Mouse (Mus musculus) hindlimb bud, embryonic 11.5 days (tissue): ENCODE measurements at regions not wholly inside any gene's neighbourhood (a gene's known extent, or its start where the extent isn't known, plus 50 kb on each side); places are given as distances from the start of the nearest gene placed in this dataset.

Source experiments
- DNase-seq: peaks from one replicate; pipeline ENCODE4 v3.0.0-alpha.2; 2012; ENCODE audit warnings: low read depth, low spot score; ENCODE audit errors: extremely low spot score

GRCm38 (mm10) chr13:97705926-97706325 lies 54.5 kb downstream of the Gm10260 start:
- no peak for DNase-seq

DNA sequence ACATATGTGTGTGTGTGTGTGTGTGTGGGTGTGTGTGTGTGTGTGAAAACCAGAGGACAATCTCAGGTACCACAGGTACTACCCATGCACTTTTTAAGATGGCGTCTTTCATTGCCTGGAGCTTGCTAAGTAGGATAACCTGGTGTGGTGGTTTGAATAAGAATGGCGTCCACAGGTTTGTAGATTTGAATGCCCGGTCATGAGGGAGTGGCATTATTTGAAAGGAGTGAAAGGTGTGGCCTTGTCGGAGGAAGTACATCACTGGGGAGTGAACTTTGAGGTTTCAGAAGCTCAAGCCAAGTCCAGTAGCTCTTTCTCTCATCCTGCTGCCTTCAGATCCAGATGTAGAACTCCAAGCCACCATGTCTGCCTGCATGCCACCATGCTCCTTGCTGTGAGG lies 55.9 kb downstream of the Gm10260 start:
- no peak for DNase-seq

- no peak for DNase-seq
These were observed 61.5 kb downstream of the Gm10260 start for GRCm38 (mm10) chr13:97698967-97699366.

GRCm38 (mm10) chr13:97698317-97698716 lies 62.1 kb downstream of the Gm10260 start:
- no peak for DNase-seq

DNA sequence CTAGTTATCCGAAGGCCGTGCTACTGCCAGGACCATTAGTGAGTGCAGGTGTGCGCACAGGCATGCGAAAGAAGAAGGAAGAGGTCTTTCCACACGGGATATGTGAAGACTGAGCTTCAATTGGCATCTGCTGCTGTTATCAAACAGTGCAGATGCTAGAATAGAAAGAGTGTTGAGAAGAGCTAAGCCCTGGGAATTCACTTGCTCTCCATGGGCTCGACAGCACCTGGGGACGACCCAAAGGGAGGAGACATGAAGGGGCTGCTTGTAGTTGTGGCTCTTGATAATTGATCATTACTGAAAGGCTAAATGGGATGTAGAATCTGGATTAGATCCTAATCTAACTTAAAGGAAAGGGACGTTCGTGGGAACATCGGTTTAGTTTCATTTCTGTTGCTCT lies 63.2 kb downstream of the Gm10260 start:
- no peak for DNase-seq

DNA sequence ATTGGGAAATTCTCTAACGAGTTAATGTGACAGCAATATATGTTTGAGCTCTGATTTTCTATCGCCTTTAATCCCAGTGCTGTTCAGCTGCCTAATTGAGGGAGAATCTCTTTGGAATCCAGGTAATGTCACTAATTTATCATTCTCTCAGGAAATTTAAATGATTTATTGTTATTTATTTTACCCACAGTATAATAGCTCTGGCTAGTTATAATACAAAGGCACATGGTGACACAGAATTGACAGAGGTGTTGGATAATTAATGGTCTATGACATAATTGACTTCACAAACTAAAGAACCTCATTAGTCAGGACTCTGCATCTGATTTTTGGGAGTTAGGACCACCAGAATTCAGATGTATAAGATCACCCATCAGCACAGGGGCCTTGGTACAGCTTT lies 65.4 kb downstream of the Gm10260 start:
- no peak for DNase-seq

- no peak for DNase-seq
These were observed 66.0 kb downstream of the Gm10260 start for GRCm38 (mm10) chr13:97694356-97694990.

GRCm38 (mm10) chr13:97688310-97688886 lies 72.0 kb downstream of the Gm10260 start:
- no peak for DNase-seq

- DNase-seq = no peak
These were observed 76.6 kb downstream of the Gm10260 start for GRCm38 (mm10) chr13:97683836-97684235.

- no peak for DNase-seq
These were observed 79.0 kb downstream of the Gm10260 start for GRCm38 (mm10) chr13:97681228-97681987.

- no peak for DNase-seq
These were observed 80.0 kb downstream of the Gm10260 start for GRCm38 (mm10) chr13:97680283-97680896.

- no peak for DNase-seq
These were observed 81.4 kb downstream of the Gm10260 start for GRCm38 (mm10) chr13:97678991-97679390.

DNA sequence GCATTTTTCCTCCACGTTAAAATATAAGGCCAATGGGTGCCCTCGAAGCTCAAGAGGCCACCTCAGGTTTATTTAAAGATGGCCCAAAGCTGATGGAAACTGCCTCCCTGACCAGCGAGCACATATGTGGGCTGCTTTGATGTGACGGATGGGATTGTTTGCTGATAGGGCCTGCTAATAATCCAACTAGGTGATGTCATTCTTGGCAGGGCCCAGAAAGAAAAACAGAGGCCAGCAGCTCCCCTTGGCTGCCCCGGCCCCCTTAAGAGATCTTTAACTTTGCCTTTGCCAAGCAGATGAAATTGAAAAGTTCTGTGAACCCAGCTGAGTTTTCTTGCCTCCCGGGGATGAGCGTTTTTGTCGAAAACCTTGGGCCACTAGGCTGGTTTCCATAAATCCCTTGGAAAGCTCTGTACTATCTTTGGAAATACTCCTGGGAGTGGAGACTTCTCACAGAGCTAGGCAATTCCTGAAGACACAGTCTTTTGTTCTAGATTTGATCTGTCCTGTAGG lies 83.8 kb downstream of the Gm10260 start:
- DNase-seq = no peak

- DNase-seq = no peak
These were observed 87.3 kb downstream of the Gm10260 start for GRCm38 (mm10) chr13:97673107-97673506.

DNA sequence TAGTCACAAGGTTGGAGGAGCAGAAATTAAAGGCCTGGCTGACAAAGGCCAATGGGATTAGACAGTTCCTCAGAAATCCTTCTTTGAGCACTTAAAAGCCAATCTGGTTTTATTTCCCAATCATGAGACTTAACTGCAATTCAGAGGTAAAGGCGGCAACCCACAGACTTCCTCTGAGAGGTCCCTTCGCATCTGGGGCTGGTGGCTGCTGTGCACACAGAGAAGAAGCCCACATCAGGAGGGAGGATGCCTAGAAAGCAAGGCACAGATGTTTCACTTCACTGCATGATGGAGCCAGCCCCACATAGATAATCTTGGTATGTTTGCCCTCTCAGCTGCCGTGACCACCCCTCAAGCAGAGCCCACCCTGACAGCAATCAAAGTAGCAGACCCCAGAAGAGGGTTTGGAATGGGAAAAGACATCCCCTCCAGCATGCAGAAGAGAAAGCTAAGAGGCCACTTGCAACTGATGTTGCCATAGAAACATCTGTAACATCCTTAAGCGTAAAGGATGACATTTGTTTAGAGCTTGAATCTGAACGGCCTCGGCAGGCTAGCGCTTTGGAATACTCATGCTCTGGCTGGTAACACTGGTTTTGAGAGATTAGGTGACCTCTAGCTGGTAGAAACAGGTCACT lies 88.3 kb downstream of the Gm10260 start:
- DNase-seq = no peak

GRCm38 (mm10) chr13:97669366-97669765 lies 91.1 kb downstream of the Gm10260 start:
- DNase-seq = no peak

DNA sequence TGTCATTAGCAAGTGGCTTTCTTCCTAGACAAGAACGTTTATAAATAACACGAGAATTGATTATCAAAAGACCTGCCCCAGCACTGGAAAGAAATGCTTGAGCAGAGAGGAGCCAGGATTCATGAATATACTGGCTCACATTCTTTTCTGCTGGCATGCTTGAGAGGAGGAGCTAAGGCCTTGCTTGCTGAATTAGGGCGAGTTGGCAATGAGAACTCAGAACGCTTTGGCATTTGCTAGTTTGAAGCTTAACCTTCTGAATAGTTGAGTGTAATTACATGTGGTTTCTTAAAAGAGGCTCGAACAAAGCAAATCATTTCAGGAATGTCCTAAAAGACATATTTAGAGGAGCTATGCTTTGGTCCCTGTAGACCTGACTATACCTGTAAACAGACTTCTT lies 91.5 kb downstream of the Gm10260 start:
- DNase-seq = no peak

- no peak for DNase-seq
These were observed 93.1 kb downstream of the Gm10260 start for GRCm38 (mm10) chr13:97667313-97667712.

GRCm38 (mm10) chr13:97666761-97667160 lies 93.7 kb downstream of the Gm10260 start:
- no peak for DNase-seq

DNA sequence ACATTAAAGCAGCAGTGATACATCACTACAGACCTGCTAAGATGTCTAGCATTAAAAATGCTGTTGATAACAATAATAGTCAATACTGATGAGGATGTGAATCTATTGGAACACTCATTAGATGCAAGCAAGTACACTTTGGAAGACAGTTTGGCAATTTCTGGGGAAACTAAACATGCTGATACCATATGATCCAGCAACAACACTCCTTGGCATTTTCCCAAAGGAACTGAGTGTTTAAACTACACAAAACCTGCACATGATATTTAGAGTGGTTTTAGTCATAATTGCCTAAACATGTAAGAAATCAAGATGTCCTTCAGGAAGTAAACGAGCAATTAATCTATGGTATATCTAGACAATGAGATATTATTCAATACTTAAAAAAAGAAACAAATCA lies 95.2 kb downstream of the Gm10260 start:
- no peak for DNase-seq

GRCm38 (mm10) chr13:97662741-97663140 lies 97.7 kb downstream of the Gm10260 start:
- DNase-seq = no peak
